Mouse (Mus musculus) kidney, embryonic 14.5 days (tissue): ENCODE measurements at regions not wholly inside any gene's neighbourhood (a gene's known extent, or its start where the extent isn't known, plus 50 kb on each side); places are given as distances from the start of the nearest gene placed in this dataset.
A peak's percentile ranks its signal among the peaks of the same experiment; 100 is the strongest.

Source experiments
- ATAC-seq: fragments of 200-750 bp; cut with Nextera tagmentation; 2 replicates; pipeline ENCODE4 v1.8.0; 2017; ENCODE audit warnings: moderate number of reproducible peaks, mild to moderate bottlenecking, moderate TSS enrichment, moderate library complexity; ENCODE audit not compliant: low FRiP score, low TSS enrichment
- H3K27ac ChIP-seq: fragments of 300-500 bp; sonication (generic); 2 replicates; pipeline ENCODE4 v1.5.1; 2014; ENCODE audit warnings: low read depth, mild to moderate bottlenecking, low read length, moderate library complexity, mixed read lengths
- H3K27me3 ChIP-seq: fragments of 300-500 bp; sonication (generic); 2 replicates; pipeline ENCODE4 v1.6.1; 2014; ENCODE audit warnings: mild to moderate bottlenecking, low read length; ENCODE audit not compliant: control insufficient read depth, insufficient read depth
- H3K36me3 ChIP-seq: fragments of 300-500 bp; sonication (generic); 2 replicates; pipeline ENCODE4 v1.6.1; 2014; ENCODE audit warnings: low read length, mixed read lengths; ENCODE audit not compliant: control insufficient read depth, insufficient read depth
- H3K4me1 ChIP-seq: fragments of 300-500 bp; sonication (generic); 2 replicates; pipeline ENCODE4 v1.6.1; 2014; ENCODE audit warnings: low read length, mixed read lengths; ENCODE audit not compliant: control insufficient read depth, insufficient read depth
- H3K4me2 ChIP-seq: fragments of 300-500 bp; sonication (generic); replicated peaks from 2 replicates; pipeline ENCODE4 v1.6.1; 2014; ENCODE audit warnings: low read depth, mild to moderate bottlenecking, low read length
- H3K4me3 ChIP-seq: fragments of 300-500 bp; sonication (generic); 2 replicates; pipeline ENCODE4 v1.5.1; 2014; ENCODE audit warnings: mild to moderate bottlenecking, low read length
- H3K9ac ChIP-seq: fragments of 300-500 bp; sonication (generic); 2 replicates; pipeline ENCODE4 v1.6.1; 2014; ENCODE audit warnings: low read depth, mild to moderate bottlenecking, low read length, moderate library complexity
- H3K9me3 ChIP-seq: fragments of 300-500 bp; sonication (generic); 2 replicates; pipeline ENCODE4 v1.6.1; 2016; ENCODE audit warnings: low read length; ENCODE audit not compliant: control insufficient read depth
- WGBS: fragments of 180-500 bp; shearing (Covaris S2); extraction: QIAGEN DNeasy Blood & Tissue Kit; methylation state at CpG from one replicate; pipeline ENCODE4 v1.1.7; 2014; 5-methylcytosine and 5-hydroxymethylcytosine counted together

DNA sequence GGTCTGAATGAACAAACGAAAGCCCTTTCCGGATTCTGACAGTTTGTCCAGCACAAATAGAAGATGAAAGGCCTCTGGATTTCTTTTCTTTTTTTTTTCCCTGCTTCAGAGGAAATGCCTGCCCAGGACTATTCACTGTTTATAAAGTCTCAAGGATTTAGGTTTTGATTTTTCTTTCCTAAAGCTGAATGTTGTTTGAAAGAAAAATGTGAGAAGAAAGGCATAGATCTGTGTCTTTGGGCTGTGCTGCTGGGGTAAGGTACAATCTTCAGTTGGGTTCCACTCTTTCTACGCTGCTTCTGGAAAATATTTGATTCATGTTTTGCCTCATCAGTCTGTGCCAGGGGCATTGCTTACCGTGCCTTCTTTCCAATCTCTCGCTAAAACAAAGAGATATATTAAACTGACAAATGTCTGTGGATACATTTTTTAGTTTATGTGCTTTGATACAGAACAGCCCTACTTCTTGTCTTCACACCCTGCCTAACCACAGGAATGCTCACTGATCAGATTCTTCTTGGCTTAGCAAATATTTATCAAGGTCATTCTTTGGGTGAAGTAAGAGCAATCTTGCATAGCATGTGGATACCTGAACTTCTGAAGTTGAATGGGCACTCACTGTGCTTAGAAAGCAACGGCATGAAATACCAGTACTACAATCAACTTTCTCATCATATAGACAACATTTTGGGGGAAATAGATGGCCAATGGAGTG lies 172.5 kb downstream of the Fam198b start:
- no peaks in the 10 kb centered on the region for H3K27me3 ChIP-seq
- no peak overlapping the region for H3K4me2 ChIP-seq
- WGBS = 66% methylated on average over 6 of the region's 6 CpGs
- no peak overlapping the region for H3K9ac ChIP-seq
- no peak overlapping the region for H3K27ac ChIP-seq
- no peaks in the 10 kb centered on the region for H3K36me3 ChIP-seq
- H3K4me3 ChIP-seq = no peak overlapping the region
- no peak for ATAC-seq
- no peaks in the 10 kb centered on the region for H3K9me3 ChIP-seq
- no peaks in the 10 kb centered on the region for H3K4me1 ChIP-seq

DNA sequence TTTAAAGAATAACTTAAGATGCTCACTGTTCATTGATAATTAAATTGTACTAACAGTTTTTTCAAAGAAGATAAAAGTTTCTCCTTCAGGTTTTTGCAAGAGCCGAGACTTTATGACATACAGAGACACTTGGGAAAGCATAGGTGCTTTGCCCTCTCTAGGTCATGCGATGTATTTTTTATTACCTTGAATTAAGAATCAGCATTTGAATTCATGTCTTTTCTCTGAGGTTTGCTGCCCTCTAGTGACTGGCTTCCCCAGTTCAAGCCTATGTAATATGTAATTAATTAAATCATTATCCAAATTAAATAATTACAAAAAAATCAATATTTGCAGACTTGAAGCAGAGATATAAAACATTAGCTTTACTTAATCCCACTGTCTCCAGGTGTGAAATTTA lies 174.4 kb downstream of the Fam198b start:
- Histone ChIP-seq H3K4me1 (no peaks in the 10 kb centered on the region), H3K4me3 (no peak overlapping the region), H3K36me3 (no peaks in the 10 kb centered on the region), H3K9me3 (no peaks in the 10 kb centered on the region), H3K9ac (no peak overlapping the region), H3K4me2 (no peak overlapping the region), H3K27ac (no peak overlapping the region), H3K27me3 (no peaks in the 10 kb centered on the region)
- 32% methylated on average over 2 of the region's 2 CpGs for WGBS
- ATAC-seq = no peak

DNA sequence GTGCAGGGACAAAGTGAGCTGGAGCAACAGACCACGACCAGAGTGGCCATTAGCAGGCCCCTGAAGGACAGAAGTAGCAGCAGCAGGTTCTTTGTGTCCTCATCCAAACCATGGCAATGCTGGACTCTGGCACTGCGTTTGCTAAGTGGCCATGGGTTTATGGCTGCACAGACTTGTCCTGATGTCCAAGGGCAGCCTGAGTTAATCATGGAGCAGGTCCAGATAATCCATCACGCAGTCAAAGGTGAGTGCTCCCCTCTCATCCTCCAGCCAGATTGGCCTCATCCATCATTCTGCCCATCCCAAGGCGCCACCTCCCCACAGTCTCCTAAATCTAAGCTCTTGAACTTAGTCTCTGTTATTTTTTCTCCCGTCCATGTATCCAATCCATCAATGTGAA lies 186.4 kb downstream of the Fam198b start:
- H3K36me3 ChIP-seq = no peaks in the 10 kb centered on the region
- no peak overlapping the region for H3K27ac ChIP-seq
- no peak for ATAC-seq
- no peak overlapping the region for H3K9ac ChIP-seq
- H3K4me1 ChIP-seq = no peaks in the 10 kb centered on the region
- WGBS = 28% methylated on average over 5 of the region's 5 CpGs
- no peak overlapping the region for H3K4me3 ChIP-seq
- H3K9me3 ChIP-seq = no peaks in the 10 kb centered on the region
- no peaks in the 10 kb centered on the region for H3K27me3 ChIP-seq
- no peak overlapping the region for H3K4me2 ChIP-seq

DNA sequence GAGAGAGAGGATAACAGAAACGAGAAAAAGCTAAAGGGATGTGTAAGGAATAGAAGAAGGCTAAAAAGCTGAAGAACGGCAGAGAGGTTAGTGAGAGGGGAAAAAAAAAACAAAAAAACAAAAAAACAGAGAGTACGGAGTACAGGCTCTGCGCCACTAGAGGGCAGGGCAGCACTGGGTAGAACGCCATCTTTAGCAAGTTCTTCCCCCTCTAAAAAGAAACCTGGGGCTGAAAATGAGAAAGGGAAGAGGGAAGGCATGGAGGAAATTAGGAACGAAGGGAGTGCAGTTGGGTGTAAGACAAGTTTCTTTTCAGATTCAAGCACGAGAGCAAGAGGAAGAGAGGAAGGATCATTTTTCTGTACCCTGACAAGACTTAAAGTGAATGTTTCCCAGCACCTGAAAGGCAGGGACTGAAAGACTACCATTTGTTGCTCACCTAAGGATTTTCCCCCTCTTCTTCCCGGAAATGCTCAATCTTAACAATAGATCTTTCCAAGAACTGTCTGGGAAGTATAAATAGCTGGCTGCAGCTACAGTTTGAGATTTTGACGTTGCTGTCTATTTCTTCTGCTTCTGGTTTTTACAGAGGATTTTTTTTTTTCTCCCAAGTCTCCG lies 195.6 kb downstream of the Fam198b start:
- WGBS = 13% methylated on average over 10 of the region's 10 CpGs
- peak; percentile 60; the same call in 1 of the 2 replicates for ATAC-seq
- H3K4me3 ChIP-seq = peak overlapping the region; percentile 17; the same call in 1 of the 2 replicates

DNA sequence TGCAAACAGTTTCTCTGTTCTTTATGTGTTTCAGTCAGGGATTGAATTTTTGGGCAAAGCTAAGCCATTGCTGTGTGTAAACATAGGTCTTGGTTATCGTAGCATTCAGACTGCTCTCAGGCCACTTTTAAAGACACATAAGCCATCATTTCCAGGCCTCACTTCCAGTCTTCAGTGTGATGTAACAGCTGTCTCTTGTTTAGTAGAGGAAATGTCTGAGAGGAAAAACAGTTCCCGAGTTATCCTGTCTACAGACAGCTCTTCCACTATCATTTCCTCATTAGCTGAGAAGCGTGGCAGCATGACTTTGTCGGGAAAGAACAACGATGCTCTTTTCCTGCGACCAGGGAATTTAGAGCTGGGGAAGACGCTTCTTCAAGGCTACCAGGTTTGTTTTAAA lies 196.9 kb downstream of the Fam198b start:
- Histone ChIP-seq H3K36me3 (no peaks in the 10 kb centered on the region), H3K9ac (no peak overlapping the region), H3K9me3 (no peaks in the 10 kb centered on the region), H3K4me1 (no peaks in the 10 kb centered on the region), H3K4me3 (no peak overlapping the region), H3K4me2 (no peak overlapping the region), H3K27me3 (no peaks in the 10 kb centered on the region), H3K27ac (no peak overlapping the region)
- WGBS = 35% methylated on average over 7 of the region's 7 CpGs
- no peak for ATAC-seq

More for the DNA sequence above, 195.6 kb downstream of the Fam198b start:
- Histone ChIP-seq H3K4me1 (no peaks in the 10 kb centered on the region), H3K4me2 (peak overlapping the region; percentile 44), H3K9me3 (no peaks in the 10 kb centered on the region), H3K27ac (0 out of 2 replicates have a peak overlapping the region, but pooled peaks have one; percentile 8), H3K36me3 (no peaks in the 10 kb centered on the region), H3K27me3 (no peaks in the 10 kb centered on the region), H3K9ac (peak overlapping the region; percentile 31; the same call in 1 of the 2 replicates)

DNA sequence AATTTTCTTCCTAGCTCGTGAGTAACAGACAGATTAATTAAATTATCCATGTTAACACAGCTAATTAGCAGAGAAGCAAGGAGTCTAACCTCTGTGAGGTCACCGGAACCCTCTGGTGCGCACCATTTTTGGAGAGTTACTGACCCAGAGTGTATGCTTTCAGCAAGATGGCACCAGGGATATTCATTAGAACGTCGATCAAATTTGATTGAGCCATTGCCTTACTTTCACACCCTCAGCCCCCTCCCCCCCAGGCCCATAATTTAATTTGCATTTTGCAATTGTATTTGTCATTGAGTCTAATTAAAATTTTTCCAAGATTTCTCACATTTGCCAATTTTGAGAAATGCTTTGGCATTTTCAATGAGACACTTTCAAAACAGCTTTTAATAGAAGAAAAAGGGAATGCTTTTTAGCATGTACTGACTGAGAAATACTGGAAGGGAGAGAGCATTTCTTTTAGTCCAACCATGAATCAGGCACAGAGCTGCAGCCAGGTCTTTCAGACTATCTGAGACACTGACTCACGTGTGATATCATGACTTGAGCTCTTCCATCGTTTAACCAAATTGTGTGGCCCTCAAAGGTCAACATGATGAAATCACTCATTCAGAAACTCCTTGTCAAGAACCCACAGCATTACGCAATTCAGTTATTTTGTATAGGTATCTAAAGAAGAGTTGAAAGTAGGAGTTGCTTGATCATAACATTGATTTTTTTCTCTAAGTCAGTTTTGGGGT lies 198.6 kb downstream of the Fam198b start:
- 84% methylated on average over 8 of the region's 8 CpGs for WGBS
- Histone ChIP-seq H3K36me3 (no peaks in the 10 kb centered on the region), H3K4me2 (no peak overlapping the region), H3K9ac (no peak overlapping the region), H3K4me1 (no peaks in the 10 kb centered on the region), H3K27me3 (no peaks in the 10 kb centered on the region), H3K9me3 (no peaks in the 10 kb centered on the region), H3K27ac (no peak overlapping the region), H3K4me3 (no peak overlapping the region)
- ATAC-seq = no peak

DNA sequence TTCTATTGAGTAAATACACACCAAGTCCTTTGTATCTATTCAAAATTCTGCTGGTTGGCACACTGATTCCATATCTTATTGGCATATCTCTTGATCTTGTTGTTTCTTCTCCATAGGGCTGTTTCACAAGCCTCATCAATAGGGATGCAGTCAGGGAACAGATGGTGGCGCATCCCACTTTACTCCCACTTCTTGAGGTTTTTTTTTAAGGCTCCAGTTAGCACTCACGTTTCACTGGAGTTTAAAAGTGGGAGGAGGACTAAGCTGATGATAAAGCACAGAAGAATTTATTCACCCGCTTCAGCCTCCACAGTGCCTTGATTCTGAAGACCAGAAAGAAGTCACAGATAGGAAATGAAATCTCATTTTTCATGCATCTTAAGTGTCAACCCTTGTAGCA lies 199.8 kb downstream of the Fam198b start:
- Histone ChIP-seq H3K4me1 (no peaks in the 10 kb centered on the region), H3K36me3 (no peaks in the 10 kb centered on the region), H3K27me3 (no peaks in the 10 kb centered on the region), H3K27ac (no peak overlapping the region), H3K9ac (no peak overlapping the region), H3K4me3 (no peak overlapping the region), H3K4me2 (no peak overlapping the region), H3K9me3 (no peaks in the 10 kb centered on the region)
- no peak for ATAC-seq
- 35% methylated on average over 3 of the region's 3 CpGs for WGBS

DNA sequence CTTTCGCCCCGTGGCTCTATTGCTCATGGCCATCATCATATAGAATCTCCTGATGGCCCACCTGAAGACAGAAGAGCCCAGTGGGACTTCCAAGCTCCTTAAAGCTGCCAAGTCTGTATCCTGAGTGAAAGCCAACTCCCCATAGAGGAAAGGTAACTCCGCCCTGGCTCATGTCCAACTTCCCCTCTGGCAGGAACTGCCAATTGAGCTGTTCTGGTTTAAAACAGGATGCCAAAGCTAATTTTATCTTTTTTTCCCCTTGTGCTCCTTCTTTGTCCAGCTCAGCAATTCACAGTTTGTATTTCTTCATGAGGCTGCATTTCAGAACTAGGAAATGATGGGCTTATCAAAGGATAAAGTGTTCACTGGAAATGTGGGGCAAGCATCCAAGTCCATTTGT lies 215.3 kb downstream of the Fam198b start:
- Histone ChIP-seq H3K4me3 (no peak overlapping the region), H3K27ac (no peak overlapping the region), H3K27me3 (no peaks in the 10 kb centered on the region), H3K4me2 (no peak overlapping the region), H3K9me3 (no peaks in the 10 kb centered on the region), H3K4me1 (no peaks in the 10 kb centered on the region), H3K36me3 (no peaks in the 10 kb centered on the region), H3K9ac (no peak overlapping the region)
- 77% methylated on average over 3 of the region's 3 CpGs for WGBS
- no peak for ATAC-seq
